Mouse (Mus musculus): ENCODE results near the gene Nipsnap1. TPM values are rescaled to one million over a fixed set of nuclear protein-coding genes. Genes with fewer than 3 reads are reported as not detected.

The Nipsnap1 gene
- polyA plus RNA-seq, 1 experiment from 2014 or later, result 65.8 TPM

GRCm38 (mm10) chr11:4848483-4849248, 25.1 kb upstream of the Nipsnap1 start:
- Histone ChIP-seq H3K9me3 (no peaks in the 10 kb centered on the region), H3K4me1 (peaks cover 14% of the 10 kb centered on the region), H3K27ac (peak overlapping the region; percentile 78), H3K36me3 (no peaks in the 10 kb centered on the region), H3K4me2 (peak overlapping the region; percentile 67), H3K27me3 (no peaks in the 10 kb centered on the region), H3K4me3 (peak overlapping the region; percentile 99), H3K9ac (peak overlapping the region; percentile 94)
- under 1% methylated on average over 50 of the region's 50 CpGs for WGBS
- ATAC-seq (ENCODE audit: insufficient number of reproducible peaks, insufficient read depth, low FRiP score, low TSS enrichment, low read depth), result peak; percentile 39; the same call in 1 of the 2 replicates

- Histone ChIP-seq H3K36me3 (no peaks in the 10 kb centered on the region), H3K27ac (peak within 1 kb of the TSS; percentile 78), H3K27me3 (no peaks in the 10 kb centered on the region), H3K4me2 (peak within 1 kb of the TSS; percentile 67), H3K4me1 (peaks cover 14% of the 10 kb centered on the region), H3K9me3 (no peaks in the 10 kb centered on the region), H3K4me3 (peak within 1 kb of the TSS; percentile 99), H3K9ac (peak within 1 kb of the TSS; percentile 94)
- WGBS, result under 1% methylated on average over 60 of the region's 60 CpGs
- ATAC-seq (ENCODE audit: insufficient number of reproducible peaks, insufficient read depth, low FRiP score, low TSS enrichment, low read depth), result peak; percentile 99
These were observed 24.4 kb upstream of the Nipsnap1 start, which contains the start of gene Nf2 for GRCm38 (mm10) chr11:4849258-4849943. Gene Nf2 (minus strand): TSS chr11:4849536.

DNA sequence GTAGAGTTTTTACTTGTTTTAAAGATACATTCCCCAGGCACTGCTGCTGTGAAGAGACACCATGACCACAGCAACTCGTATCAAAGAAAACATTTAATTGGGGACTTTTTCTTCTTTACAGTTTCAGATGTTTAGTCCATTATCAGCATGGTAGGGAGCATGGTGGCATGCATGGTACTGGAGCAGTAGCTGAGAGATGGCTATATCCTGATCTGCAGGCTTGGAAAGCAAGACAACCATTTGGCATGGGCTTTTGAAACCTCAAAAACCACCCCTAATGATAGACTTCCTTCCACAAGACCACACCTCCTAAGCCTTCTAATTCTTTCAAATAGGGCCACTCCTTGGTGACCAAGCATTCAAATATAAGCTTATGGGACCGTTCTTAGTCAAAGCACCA, 23.3 kb upstream of the Nipsnap1 start:
- Histone ChIP-seq H3K4me2 (peak overlapping the region; percentile 55), H3K9ac (no peak overlapping the region), H3K27ac (peak overlapping the region; percentile 73; the same call in 1 of the 2 replicates), H3K27me3 (no peaks in the 10 kb centered on the region), H3K4me1 (peaks cover 16% of the 10 kb centered on the region), H3K4me3 (no peak overlapping the region), H3K9me3 (no peaks in the 10 kb centered on the region), H3K36me3 (no peaks in the 10 kb centered on the region)
- ATAC-seq (ENCODE audit: insufficient number of reproducible peaks, insufficient read depth, low FRiP score, low TSS enrichment, low read depth), result no peak
- WGBS, result 85% methylated on average over 2 of the region's 2 CpGs

DNA sequence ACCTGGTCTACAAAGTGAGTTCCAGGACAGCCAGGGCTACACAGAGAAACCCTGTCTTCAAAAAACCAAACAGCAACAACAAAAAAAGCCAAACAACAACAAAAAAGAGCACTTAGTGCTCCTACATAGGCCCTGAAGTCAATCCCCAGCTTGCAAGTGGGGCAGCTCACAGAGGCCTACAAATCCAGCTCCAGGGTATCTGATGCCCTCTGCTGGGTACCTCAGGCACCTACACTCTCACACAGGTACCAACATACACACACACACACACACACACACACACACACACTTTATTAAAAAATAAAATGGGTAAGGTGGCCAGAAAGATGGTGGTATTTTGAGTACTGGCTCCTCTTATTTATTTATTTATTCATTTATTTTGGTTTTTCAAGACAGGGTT, 20.7 kb upstream of the Nipsnap1 start:
- no peak overlapping the region for H3K27ac ChIP-seq
- H3K9ac ChIP-seq, result no peak overlapping the region
- no peak for ATAC-seq (ENCODE audit: insufficient number of reproducible peaks, insufficient read depth, low FRiP score, low TSS enrichment, low read depth)
- H3K4me3 ChIP-seq, result no peak overlapping the region
- H3K9me3 ChIP-seq, result no peaks in the 10 kb centered on the region
- no peak overlapping the region for H3K4me2 ChIP-seq
- H3K27me3 ChIP-seq, result no peaks in the 10 kb centered on the region
- H3K36me3 ChIP-seq, result no peaks in the 10 kb centered on the region
- peaks cover 6% of the 10 kb centered on the region for H3K4me1 ChIP-seq

DNA sequence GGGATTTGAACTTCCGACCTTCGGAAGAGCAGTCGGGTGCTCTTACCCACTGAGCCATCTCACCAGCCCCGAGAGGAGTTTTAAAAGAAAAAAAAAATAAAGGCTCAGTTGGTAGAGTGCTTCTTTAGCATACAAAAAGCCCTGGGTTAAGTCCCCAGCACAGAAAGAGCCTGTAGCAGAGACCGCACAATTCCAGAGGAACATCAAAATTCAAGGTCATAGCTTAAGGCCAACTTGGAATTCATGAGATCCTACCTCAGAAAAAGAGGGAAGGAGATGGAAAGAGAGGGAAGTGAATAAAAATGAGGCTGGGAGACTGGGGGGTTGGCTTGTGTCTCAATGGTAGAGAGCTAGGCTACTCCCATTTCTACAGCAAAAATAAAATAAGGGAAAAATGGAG, 19.6 kb upstream of the Nipsnap1 start:
- peaks cover 5% of the 10 kb centered on the region for H3K4me1 ChIP-seq
- H3K36me3 ChIP-seq, result no peaks in the 10 kb centered on the region
- no peak overlapping the region for H3K27ac ChIP-seq
- no peak overlapping the region for H3K4me2 ChIP-seq
- H3K27me3 ChIP-seq, result no peaks in the 10 kb centered on the region
- H3K9me3 ChIP-seq, result no peaks in the 10 kb centered on the region
- H3K9ac ChIP-seq, result no peak overlapping the region
- no peak overlapping the region for H3K4me3 ChIP-seq
- no peak for ATAC-seq (ENCODE audit: insufficient number of reproducible peaks, insufficient read depth, low FRiP score, low TSS enrichment, low read depth)
- WGBS, result 95% methylated on average over 5 of the region's 5 CpGs

GRCm38 (mm10) chr11:4858416-4858815, 15.3 kb upstream of the Nipsnap1 start:
- no peak for ATAC-seq (ENCODE audit: insufficient number of reproducible peaks, insufficient read depth, low FRiP score, low TSS enrichment, low read depth)
- H3K36me3 ChIP-seq, result no peaks in the 10 kb centered on the region
- peaks cover 24% of the 10 kb centered on the region for H3K4me1 ChIP-seq
- H3K4me2 ChIP-seq, result no peak overlapping the region
- no peak overlapping the region for H3K9ac ChIP-seq
- H3K27me3 ChIP-seq, result no peaks in the 10 kb centered on the region
- H3K27ac ChIP-seq, result no peak overlapping the region
- 57% methylated on average over 2 of the region's 2 CpGs for WGBS
- H3K4me3 ChIP-seq, result no peak overlapping the region
- no peaks in the 10 kb centered on the region for H3K9me3 ChIP-seq

DNA sequence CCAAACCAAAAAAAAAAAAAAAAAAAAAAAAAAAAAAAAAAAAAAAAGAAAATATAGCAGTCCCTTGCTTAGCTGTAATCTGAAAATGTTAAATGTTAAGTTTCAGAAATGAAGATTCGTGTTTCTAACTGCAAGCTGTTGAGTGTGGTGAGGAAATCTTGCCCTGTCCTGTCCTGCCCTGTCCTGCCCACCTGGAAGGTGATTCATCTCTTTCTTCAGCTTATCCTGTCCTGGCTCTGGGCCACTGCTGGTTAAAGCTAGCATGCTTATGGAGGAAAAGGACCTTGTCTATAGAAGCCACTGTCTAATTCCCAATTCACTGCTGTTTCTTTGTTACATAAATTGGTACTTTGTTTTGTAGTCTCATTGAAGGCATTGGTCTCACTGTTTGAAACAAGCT, 12.8 kb upstream of the Nipsnap1 start:
- 54% methylated on average over 1 of the region's 1 CpGs for WGBS
- no peak for ATAC-seq (ENCODE audit: insufficient number of reproducible peaks, insufficient read depth, low FRiP score, low TSS enrichment, low read depth)
- H3K9me3 ChIP-seq, result no peaks in the 10 kb centered on the region
- H3K27ac ChIP-seq, result peak overlapping the region; percentile 77
- H3K9ac ChIP-seq, result no peak overlapping the region
- no peak overlapping the region for H3K4me3 ChIP-seq
- H3K4me2 ChIP-seq, result no peak overlapping the region
- H3K36me3 ChIP-seq, result no peaks in the 10 kb centered on the region
- peaks cover 19% of the 10 kb centered on the region for H3K4me1 ChIP-seq
- H3K27me3 ChIP-seq, result no peaks in the 10 kb centered on the region

GRCm38 (mm10) chr11:4861816-4862604, 11.7 kb upstream of the Nipsnap1 start:
- peak overlapping the region; percentile 40 for H3K4me2 ChIP-seq
- H3K27me3 ChIP-seq, result no peaks in the 10 kb centered on the region
- H3K36me3 ChIP-seq, result no peaks in the 10 kb centered on the region
- peaks cover 19% of the 10 kb centered on the region for H3K4me1 ChIP-seq
- no peaks in the 10 kb centered on the region for H3K9me3 ChIP-seq
- peak overlapping the region; percentile 77 for H3K27ac ChIP-seq
- 0 out of 2 replicates have a peak, but pooled peaks have one; percentile 67 for ATAC-seq (ENCODE audit: insufficient number of reproducible peaks, insufficient read depth, low FRiP score, low TSS enrichment, low read depth)
- WGBS, result 18% methylated on average over 11 of the region's 11 CpGs
- no peak overlapping the region for H3K4me3 ChIP-seq
- H3K9ac ChIP-seq, result no peak overlapping the region

- no peaks in the 10 kb centered on the region for H3K27me3 ChIP-seq
- no peaks in the 10 kb centered on the region for H3K9me3 ChIP-seq
- no peaks in the 10 kb centered on the region for H3K36me3 ChIP-seq
- peak overlapping the region; percentile 77; the same call in 1 of the 2 replicates for H3K27ac ChIP-seq
- no peak overlapping the region for H3K4me3 ChIP-seq
- no peak overlapping the region for H3K9ac ChIP-seq
- 82% methylated on average over 1 of the region's 1 CpGs for WGBS
- ATAC-seq (ENCODE audit: insufficient number of reproducible peaks, insufficient read depth, low FRiP score, low TSS enrichment, low read depth), result no peak
- H3K4me2 ChIP-seq, result no peak overlapping the region
- H3K4me1 ChIP-seq, result peaks cover 19% of the 10 kb centered on the region
These were observed 11.0 kb upstream of the Nipsnap1 start for GRCm38 (mm10) chr11:4862730-4863129.

GRCm38 (mm10) chr11:4865645-4866251, 8.0 kb upstream of the Nipsnap1 start:
- Histone ChIP-seq H3K36me3 (no peaks in the 10 kb centered on the region), H3K4me2 (no peak overlapping the region), H3K4me1 (peaks cover 19% of the 10 kb centered on the region), H3K9ac (no peak overlapping the region), H3K27ac (no peak overlapping the region), H3K27me3 (no peaks in the 10 kb centered on the region), H3K9me3 (no peaks in the 10 kb centered on the region), H3K4me3 (no peak overlapping the region)
- ATAC-seq (ENCODE audit: insufficient number of reproducible peaks, insufficient read depth, low FRiP score, low TSS enrichment, low read depth), result no peak
- WGBS, result 36% methylated on average over 10 of the region's 10 CpGs

DNA sequence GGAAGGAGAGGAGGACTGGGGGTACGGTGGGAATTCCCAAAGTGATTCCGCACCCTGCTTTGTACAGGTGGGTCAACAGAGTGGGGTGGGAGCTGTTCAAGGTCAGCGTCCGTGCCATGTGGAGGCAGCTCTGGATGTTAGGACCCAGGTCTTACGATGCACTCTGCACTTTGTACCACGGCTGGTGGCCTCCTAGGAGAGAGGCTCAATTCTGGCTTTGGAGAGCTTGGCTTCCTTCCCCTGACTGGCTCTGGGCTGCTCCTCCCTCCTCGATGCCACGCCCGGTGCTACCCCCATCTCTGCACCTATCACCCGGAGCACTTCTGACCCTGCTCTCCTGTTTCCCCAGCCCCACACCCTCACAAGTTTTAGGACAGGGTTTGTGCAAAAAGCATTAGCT, 800 bp downstream of the Nipsnap1 start:
- Histone ChIP-seq H3K4me1 (peaks cover 10% of the 10 kb centered on the region), H3K27me3 (no peaks in the 10 kb centered on the region), H3K9me3 (no peaks in the 10 kb centered on the region), H3K4me2 (peak overlapping the region; percentile 75), H3K9ac (peak overlapping the region; percentile 75), H3K27ac (no peak overlapping the region), H3K36me3 (peaks cover 11% of the 10 kb centered on the region; the same call in 1 of the 2 replicates), H3K4me3 (peak overlapping the region; percentile 68)
- 5% methylated on average over 10 of the region's 10 CpGs for WGBS
- ATAC-seq (ENCODE audit: insufficient number of reproducible peaks, insufficient read depth, low FRiP score, low TSS enrichment, low read depth), result 0 out of 2 replicates have a peak, but pooled peaks have one; percentile 12

Measured in embryonic facial prominence, embryonic 13.5 days (tissue).